Mouse (Mus musculus) megakaryocyte, embryonic 14.5 days (primary cell): ENCODE results near the gene C6.

Source experiments
- FLI1 ChIP-seq: IDR thresholded peaks from 2 replicates; pipeline ENCODE4 v1.6.1; 2012; ENCODE audit warnings: low read length, inconsistent platforms, mixed read lengths
- GATA1 ChIP-seq: IDR thresholded peaks from 3 replicates; pipeline ENCODE4 v1.6.1; 2012; ENCODE audit warnings: mixed read lengths, low read length, inconsistent platforms, borderline replicate concordance

DNA sequence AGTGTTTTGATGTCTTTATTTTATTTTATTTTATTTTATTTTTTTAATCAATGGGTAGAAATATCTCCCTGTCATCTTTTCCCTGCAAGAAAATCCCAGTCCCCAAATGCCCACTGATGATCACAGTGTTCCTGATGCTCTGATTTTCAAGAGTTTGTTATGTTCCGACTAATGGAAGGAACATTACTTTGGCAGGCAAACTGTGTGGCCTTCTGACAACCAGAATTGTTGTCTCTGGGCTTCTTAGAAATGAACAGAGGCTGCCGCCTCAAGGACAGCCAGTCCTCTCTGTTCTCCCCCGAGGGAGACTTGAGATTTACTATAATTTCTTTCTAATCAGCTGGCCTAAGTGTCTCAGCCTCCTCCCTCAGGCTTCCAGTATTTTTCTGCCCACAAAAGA, 20.7 kb downstream of the C6 start:
- TF ChIP-seq GATA1 (no peak), FLI1 (no peak)
